Mouse (Mus musculus) small intestine, adult 2 months (tissue): ENCODE results near the gene Tuba1a.

Experiments used
- CTCF ChIP-seq: fragments of 200-500 bp; IDR thresholded peaks from 2 replicates; pipeline ENCODE4 v1.5.1; 2012; ENCODE audit warnings: low read depth, mild to moderate bottlenecking, control low read depth, inconsistent platforms, low read length, moderate library complexity, mixed read lengths; ENCODE audit not compliant: insufficient replicate concordance, insufficient read length; ENCODE audit errors: extremely low read depth
- POLR2A ChIP-seq: fragments of 200-500 bp; IDR thresholded peaks from 2 replicates; pipeline ENCODE4 v1.6.1; 2012; ENCODE audit warnings: low read depth, mild to moderate bottlenecking, control low read depth, inconsistent platforms, low read length, moderate library complexity

DNA sequence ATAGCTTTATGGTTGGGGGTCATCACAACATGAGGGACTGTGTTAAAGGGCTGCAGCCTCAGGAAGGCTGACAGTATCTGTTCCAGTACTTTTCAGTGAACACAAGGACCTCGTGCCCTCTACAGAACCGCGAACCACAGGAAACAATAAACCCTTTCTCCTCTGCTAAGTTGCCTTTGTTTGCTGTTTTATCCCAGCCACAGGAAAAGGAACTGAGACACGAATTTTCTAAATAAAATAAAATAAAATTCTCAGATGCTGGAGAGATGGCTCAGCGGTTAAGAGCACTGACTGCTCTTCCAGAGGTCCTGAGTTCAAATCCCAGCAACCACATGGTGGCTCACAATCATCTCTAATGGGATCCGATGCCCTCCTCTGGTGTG lies 45.3 kb upstream of the Tuba1a start:
- TF ChIP-seq CTCF, result no peak
- no peak for TF ChIP-seq POLR2A
